Mouse (Mus musculus) liver, embryonic 14.5 days (tissue): ENCODE data around the gene Gm4707.
"Not testable (repeated sequence)": the region's sequence is repeated elsewhere in the genome, so short reads cannot be mapped to it uniquely, and the experiment has no call there.

Experiments
- CTCF ChIP-seq: IDR thresholded peaks from 2 replicates; pipeline ENCODE4 v1.5.1; 2016; ENCODE audit warnings: antibody characterized with exemption, low read depth, control low read depth
- EP300 ChIP-seq: IDR thresholded peaks from 2 replicates; pipeline ENCODE4 v1.6.1; 2016; ENCODE audit warnings: antibody characterized with exemption, low read depth

DNA sequence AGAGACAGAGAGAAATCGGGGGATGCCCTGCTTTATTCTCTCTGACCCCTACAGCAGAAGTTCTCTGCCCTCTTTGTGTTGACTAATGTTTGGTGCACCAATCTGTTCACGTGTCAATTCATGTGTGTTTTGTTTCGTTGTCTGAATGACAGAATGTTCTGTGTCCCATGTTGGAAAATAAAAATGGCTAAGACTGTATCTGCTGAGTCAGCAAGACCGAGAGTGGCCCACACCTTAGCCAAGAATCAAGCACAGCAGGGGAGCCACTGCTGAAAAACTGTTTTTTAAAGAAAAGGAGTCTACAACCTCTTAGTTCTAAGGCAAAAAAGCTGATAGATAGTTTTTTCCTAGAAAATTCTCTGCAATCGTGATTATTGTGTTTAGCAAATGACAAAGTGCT, 40.3 kb downstream of the Gm4707 start:
- not testable (repeated sequence) for TF ChIP-seq CTCF, EP300
